Mouse (Mus musculus) CH12F3 (cell line): ENCODE results near the gene Col2a1.

Experiments
- in situ Hi-C: fragments of 300-500 bp; cut with MboI; formaldehyde crosslinking; loops from 2 replicates; pipeline ENCODE4 v1.14.3; 2020; ENCODE audit warnings: low sequenced_read_pairs

Col2a1 gene

DNA sequence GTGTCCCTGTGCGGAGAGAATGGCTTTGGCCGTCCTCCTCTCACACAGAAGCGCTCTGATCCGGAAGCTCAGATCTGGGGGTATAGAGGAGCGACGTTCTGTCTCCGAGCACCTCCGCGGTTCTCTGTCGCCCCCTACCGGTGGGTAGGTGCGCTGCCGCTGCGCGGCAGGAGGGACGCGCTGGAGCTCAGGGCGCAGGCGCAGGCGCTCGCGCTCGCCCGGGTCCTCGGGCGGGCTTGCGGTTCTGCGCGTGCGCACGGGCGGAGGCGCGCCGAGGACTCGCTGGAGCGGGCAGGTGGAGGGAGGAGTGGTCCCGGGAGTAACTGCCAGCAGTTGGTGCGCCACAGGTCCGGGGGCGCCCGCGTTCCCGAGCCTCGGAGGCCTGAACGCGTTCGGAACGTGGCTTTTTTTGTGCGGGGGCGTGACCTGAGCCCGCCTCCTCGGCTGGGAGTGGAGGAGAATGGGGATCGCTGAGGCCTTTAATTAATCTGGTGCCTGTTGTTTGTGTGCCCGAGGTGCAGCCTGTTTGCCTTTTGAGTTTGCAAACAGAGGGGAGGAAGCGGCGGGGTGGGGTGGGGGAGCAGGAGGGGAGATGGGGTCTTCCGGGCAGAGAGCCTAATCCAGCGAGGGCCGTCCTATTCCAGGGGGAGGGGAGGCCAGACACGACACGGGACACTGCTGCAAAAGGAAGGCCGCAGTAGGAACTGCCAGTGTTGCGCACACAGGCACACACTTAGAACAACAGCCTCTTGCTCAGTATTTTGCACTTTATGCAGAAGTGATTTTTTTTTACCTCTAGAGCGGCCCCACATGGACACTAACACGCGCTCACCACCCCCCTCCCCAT lies 40.3 kb downstream of the Col2a1 start, which contains the start of gene Tmem106c:
Gene Tmem106c (plus strand): TSS at position 212 of the 847 bp plus-strand sequence.
- in situ Hi-C loops: no loop called here

DNA sequence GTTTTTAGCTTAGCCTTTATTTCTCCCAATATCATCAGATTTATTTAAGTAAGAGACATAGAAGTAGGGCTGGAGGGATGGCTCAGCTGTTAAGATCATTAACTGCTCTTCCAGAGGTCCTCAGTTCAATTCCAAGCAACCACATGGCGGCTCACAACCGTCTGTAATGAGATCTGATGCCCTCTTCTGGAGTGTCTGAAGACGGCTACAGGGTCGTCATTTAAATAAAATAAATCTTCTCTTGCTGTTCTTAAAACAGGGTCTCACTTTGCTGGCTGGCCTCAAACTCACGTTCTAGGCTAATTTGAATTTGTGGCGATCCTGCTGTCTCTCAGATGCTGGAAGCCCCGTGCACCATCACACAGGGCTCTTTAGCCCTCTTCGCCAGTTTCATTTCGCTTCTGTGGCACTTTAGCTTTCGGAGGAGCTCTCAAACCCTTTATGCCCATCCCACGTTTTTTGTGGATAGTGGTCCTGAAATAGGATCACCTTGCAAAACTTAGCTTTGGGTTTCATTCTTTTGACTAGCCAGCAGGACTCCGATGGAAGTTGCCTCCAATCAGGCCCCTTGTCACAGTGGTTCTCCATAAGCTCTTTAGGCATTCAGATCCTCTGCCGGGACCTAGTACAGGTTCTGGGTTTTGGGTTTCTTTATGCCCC lies 41.0 kb downstream of the Col2a1 start:
- in situ Hi-C loops: no loop called here

DNA sequence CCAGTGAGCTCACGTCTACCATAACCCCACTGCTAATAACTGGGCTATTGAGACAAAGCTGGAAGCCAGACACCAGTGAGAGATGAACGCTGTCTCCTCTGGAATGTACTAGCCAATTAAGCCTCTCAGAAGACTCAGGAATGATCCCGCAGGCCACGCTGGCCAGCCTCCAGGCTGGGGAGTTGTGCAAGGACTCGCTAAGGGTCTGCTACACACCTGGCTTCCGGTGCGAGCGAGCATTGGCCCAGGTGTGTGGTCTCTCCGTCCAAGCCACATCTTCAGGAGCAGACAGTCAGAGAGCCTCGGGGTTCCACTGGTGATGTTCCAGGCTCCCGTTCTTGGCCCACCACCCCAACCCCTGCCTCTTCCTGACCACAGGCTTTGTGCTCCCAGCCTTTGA lies 48.1 kb downstream of the Col2a1 start:
- in situ Hi-C loops: no loop called here

DNA sequence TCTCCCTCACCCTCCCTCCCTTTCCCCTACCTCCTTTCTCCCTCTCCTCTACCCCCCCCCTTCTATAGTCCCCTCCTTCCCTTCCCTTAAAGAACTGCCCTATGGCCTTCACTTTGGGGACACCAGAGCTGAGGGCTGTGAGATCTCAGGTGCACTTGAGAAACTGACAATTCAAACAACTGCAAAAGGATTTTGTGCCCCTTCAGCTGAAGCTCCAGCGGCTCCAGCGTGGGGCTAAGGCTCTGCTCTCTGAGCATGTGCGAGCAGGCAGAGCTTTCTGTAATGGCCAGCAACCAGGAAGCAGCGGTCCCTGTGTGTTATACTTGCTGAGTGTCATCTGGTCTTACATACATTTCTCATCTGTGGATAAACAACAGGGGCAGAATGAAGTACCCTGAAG lies 48.8 kb downstream of the Col2a1 start:
- in situ Hi-C loops: no loop called here

DNA sequence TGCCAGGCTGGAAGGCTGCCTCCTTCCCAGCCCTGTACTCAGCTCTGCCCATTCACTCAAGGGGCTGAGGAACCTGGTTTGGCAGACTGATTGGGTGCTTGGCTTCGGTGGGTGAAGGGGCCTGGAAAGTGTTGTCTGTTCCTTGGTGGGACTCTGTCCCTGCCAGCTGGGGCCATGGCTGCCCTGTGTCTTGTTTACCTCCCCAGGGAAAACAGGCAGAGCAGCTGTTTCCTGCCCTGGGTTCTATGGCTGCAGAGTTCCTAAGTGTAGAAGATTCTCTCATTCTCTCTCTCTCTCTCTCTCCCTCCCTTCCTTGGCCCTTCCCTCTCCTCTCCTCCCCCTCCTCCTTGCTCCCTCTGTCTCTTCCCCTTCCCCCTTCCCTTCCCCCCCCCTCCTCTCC lies 49.2 kb downstream of the Col2a1 start:
- in situ Hi-C loops: no loop called here

DNA sequence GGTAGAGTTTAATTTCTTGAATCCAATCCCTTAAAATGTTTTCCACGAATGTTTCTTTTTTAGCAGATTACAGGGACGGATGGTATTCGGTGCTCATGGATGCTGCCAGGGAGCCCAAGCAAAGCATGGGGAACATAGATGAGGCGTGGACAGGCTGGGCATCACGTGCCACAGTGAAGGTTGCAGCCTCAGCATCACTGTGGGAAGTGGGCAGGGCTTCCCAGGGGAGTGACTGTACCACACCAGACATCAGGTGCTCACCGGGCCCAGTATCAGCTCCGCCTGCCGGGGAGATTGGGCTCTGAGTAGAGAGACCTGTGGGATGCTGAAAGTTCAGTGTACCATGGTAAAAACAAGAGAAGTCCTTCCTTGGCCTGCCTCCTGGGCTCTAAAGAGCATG lies 49.8 kb downstream of the Col2a1 start:
- in situ Hi-C loops: no loop called here

DNA sequence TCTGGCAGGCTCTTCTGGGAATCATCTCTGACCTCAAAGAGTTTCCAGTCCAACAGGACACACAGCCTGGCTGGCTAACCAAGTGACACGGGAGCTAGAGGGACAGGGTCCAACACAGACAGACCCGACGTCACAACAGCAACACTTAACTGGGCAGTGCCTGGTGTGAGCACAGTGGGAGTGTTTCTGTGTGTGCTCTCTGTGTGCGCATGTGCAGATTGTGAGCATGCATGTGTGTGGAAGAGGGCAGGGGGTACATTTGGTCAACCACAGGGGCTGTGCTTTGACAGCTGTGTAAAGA lies 51.7 kb downstream of the Col2a1 start:
- in situ Hi-C loops: no loop called here

DNA sequence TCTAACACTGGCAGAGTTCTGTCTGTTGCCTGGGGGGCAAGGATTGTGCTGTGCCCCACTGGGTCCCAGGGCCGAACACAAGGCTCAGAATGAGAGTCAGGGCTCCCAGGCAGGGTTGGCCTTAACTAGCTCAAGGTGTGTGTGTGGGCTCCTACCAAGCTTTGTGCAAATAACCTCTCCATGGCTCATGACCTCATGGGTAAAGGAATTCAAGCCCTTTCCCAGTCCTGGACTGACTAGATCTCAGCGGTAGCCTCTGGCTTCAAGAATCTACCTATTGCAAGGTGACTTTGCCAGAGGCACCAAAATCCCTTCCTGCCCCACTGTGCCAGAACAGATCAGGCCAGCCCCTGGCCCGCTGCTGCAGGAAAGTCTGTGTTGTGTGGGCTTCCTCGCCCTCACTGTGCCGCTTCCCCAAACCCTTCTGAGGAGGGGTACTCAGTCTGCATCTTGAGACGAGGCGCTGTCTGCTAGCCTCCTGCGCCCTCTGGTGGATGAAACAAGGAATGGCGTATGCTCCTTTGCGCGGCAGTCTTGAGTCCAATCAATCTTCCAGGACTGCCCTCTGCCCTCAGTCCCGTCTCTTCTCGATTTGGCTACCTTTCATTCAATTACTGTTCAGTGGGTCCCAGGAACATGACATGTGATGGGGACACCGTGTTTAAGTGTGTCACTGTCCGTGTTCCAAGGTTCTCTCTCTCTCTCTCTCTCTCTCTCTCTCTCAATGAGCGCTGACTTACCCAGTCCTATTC lies 52.2 kb downstream of the Col2a1 start:
- in situ Hi-C loops: no loop called here

DNA sequence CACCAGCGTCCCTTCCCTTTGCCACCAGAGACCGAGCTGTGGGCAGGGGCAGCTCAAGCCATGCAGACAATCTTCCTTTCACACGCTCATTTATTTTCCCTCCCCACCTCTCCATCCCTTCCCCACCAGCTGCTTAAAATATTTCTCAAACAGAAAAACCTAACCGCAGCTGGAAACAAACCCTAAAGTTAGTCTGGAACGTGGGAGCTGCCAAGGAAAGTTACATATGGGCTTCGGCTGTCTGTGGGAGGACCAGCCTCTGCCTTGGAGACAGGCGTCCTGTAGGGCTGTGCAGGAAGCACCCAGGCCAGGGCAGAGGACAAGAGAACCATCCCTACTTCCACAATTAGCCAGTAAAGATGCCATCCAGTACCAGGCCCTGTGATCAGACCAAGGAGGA lies 54.3 kb downstream of the Col2a1 start:
- in situ Hi-C loops: no loop called here

DNA sequence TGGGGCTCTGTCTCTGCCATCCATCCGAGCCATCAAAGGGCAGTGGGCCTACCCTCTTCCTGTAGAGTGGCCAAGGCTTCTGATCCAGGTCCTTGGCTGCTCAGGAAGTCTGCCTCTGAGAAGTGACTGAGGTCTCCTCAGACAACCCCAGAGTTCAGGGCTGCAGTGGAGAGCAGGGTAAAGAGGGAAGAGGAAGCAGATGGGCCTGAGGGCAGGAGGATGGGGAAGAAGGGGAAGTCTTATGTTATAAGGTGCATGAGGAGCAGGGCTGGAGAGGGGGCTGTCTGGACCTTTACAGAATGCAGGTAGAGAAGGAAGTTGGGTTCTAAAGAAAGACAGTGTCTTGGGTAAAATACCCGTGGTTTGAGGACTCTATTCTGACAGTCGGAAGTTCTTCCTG lies 54.8 kb downstream of the Col2a1 start:
- in situ Hi-C loops: no loop called here

DNA sequence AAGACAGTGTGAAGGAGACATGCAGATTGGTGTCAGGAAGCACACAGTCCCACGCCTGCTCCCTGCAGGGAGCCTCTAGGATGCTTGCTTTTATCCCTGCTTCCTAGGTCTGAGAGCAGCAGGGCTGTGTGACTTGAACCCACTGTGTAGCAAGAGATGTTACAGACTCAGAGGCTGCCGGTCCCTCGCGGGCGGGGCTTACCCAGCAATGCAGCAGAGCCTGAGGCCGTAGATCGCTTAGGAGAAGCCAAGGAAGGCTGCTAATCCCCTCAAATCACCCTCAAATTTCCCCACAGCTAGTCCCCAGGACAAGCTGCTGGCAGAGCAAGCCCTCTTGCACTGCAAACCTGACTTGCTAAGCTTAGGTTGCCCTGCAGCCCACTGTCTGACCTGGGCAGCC lies 55.8 kb downstream of the Col2a1 start:
- in situ Hi-C loops: no loop called here

DNA sequence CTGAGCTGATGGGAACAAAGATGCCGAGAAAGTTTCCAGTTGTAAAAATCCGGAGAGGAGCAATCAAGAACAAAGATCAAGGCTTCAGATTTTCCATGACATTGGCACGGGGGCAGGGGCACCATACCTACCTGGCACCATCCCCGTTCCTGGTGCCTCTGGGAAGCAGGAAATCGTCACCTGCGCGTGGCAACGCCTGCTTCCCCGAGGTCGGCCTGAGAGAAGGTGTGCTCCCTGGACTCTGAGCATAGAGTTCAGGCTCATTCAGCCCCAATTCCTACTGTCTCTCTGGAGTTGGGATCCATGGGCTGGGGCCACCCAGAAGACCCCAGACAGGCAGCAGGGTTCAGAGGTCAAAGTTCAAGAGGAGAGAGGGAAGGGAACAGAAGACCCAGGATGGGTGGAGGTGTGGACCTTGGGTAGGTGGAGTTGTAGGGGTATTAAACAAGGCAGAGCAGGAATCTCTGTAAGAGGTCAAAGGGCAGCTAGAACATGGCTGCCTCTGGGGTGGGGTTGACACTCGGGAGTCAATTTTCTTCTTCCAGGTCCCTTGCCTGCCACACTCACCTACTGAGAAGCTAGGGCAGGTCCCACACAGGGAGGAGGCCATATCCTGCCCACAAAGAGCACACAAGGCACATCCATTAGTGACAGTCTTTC lies 58.7 kb downstream of the Col2a1 start:
- in situ Hi-C loops: no loop called here

DNA sequence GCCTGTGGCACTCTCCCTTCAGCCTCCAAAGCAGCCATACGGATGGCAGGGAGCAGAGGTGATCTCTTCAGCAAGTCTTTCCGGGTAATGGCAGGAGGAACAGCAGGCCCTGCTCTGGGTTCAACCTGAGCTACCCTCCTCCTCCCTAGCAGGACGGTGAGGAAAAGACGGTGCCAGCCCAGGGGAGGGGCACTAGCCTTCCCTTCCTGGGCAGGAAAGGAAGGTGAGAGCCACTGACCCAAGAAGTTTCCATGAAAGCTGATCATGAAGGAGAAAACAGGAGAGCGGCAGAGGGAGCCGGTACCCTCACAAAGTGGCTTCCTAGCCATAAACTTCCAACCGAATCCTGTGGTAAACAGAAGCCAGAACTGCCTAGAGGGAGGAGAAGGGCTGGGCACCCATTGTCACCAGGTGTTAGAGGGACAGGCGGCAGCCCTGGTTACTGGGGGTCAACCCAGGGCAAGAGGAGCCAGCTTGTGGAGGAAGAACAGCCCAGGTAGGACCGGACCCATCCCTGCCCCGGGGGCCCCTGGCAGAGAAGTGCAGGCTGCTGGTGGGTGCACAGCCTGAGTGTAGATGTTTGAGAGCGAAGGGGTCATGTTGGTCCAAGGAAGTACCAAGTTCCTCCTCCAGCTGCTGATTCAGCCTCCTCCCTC lies 59.4 kb downstream of the Col2a1 start:
- in situ Hi-C loops: no loop called here

DNA sequence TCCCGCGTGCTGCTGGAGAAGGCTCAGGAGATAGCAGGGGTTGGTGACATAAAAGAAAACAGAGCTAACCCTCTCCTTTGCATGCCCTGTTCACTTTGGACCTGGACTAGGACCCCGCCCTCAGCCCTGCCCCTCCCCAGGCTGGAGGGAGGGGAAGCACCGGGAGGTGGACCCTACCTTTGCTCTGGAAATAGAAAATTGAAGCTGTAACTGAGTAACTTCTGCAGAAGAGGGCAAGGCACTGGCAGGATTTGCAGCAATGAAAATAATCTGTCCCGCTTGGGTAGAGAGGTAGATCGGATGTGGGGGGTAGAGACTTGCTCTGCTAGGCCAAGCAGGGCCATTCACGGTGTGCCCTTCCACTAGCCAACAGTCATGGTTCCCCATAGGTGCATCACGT lies 61.1 kb downstream of the Col2a1 start:
- in situ Hi-C loops: no loop called here

DNA sequence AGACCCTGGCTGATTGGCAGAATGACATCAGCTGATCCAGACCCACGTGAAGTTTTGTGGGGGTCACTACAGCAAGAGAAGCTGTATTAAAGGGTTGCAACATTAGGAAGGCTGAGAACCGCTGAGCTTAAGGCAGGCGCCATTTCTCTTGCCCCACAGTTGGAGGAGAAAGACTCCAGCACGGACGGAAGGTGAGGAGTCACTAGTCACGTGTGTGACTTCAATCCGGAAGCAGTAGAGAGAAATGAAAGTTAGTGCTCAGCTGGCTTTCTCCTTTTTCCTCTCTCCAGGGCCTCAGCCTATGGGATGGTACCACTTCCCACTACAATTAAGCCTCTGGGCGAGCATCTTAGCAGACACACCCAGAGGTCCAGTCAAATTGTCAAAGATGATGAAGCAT lies 62.0 kb downstream of the Col2a1 start:
- in situ Hi-C loops: no loop called here

DNA sequence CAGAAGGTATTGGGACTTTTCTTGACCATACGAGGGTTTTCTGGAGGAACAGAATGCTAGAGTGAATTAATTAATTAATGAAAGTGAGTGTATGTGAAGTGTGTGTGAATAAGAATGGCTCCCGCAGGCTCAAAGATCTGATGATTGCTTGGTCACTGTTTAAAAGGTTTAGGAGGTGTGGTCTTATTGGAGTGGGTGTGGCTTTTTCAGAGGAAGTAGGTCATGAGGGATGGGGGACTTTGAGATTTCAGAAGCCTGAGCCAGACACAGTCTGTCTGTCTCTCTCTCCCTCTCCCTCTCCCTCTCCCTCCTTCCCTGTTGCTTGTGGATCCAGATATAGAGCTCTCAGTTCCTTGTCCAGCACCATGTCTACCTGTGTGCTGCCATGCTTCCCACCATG lies 63.2 kb downstream of the Col2a1 start:
- in situ Hi-C loops: no loop called here

DNA sequence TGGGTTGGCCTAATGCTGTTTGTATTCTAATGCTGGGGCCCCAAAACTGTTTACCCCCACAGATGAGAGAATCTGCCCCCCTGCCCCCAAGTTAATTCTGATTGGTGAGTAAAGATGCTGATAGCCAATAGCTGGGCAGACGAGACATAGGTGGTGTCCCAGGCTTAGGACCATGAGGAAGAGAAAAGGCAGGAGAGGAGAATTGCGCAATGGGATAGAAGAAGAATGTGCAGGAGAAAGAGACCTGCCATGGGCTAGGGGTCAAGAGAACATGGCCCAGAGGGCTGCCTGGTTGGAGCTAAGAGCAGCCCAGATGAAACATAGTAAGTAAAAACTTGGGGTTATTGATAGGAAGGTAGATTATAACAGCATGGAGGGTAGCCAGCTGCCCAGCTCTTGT lies 64.4 kb downstream of the Col2a1 start:
- in situ Hi-C loops: no loop called here

DNA sequence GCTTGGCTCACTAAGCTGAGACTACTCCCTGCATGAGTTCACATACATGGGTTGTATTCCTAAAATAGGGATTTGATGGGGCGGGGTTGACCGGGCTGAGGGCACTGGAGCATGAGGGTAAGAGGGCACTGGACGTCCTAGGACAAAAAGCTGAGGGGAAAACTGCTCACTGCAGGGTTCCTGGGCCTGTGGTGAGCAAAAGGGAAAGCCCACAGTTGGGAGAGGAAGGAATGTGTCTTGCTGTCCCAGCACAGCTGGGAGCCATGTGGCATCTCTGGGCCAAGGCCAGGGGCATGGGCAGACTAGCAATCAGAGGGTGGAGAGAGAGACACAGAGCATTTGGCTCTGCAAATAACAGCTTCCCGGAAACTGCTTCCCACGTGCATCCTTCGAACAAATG lies 65.9 kb downstream of the Col2a1 start:
- in situ Hi-C loops: no loop called here

DNA sequence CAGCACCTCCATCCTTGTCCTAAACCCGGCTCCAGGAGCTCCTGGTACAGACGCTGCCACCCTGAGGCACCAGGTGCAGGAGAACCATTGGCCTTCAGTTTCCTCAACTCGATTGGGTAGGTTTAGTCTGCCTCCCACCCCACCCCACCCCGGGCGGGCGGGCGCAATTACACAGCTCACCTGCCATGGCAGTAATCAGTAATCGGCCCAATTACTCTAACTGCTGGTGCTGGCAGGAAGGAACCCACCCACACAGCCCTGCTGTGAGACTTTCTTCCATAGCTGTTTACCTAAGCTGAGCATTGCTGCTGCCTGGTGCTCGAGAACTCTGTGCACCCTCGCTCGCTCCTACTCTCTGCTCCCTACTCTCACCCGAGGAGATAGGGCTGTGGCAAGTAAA lies 72.1 kb downstream of the Col2a1 start:
- in situ Hi-C loops: no loop called here

DNA sequence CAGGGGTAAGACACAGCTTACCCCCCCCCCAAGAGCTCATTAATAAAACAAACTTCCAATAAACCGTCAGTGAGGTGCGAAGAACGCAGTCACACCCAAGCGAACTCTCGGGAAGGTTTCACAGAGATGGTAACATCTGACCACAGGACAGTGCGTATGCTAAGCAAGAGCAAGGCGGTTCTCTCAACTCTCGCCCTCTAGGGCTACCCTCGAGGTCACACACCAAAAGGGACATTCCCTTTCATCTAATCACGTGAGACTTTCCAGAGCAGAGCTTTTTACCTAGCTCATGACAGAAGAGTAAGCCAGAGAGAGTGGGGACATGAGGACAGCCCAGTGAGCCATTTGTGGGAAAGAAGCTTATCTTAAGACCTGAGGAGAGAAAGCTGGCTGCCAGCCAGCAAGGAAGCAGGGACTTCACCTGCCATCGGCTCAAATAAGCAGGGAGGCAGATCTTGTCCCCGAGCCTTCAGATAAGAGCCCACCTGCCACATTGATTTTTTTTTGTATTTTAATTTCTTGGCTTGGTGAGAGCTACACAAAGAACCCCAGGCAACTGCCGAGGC lies 75.2 kb downstream of the Col2a1 start:
- in situ Hi-C loops: no loop called here

DNA sequence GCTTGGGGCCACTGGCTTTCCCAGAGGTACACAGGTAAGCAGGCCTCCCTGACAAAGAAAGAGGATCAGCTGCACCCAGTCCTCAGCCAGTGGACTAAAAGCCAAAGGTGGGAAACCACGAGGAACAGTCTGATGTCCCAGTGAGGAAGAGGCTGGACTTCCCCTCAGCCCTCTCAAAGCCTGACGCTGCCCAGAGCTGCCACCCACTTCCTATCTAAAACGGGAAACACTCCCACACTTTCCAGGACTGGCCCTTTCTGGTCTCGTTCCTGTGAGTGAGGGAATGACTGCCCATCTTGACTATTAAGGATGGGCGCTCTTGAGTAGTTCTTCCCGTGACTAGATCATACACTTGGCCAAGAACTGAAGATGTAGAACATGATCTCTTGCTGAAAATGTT lies 76.7 kb downstream of the Col2a1 start:
- in situ Hi-C loops: no loop called here
